Mouse (Mus musculus) layer of hippocampus, postnatal 14 days (tissue): ENCODE data around the gene Fryl. TPM values are rescaled to one million over a fixed set of nuclear protein-coding genes. Genes with fewer than 3 reads are reported as not detected.

Experiments
- DNase-seq, 2 experiments: peaks; one replicate each; pipeline ENCODE4 v3.0.0; 2021 to 2022; ENCODE audit warnings: low spot score in 2 of 2, mixed read lengths in 1 of 2
- total RNA-seq, 2 experiments: library from RNA; stranded (reverse); gene quantifications; 2 replicates each; pipeline ENCODE4 v1.2.3; 2021

Gene Fryl
- total RNA-seq, 2 experiments from 2014 or later: 68.4 to 72.2 TPM

GRCm38 (mm10) chr5:73197796-73198195 lies 58.6 kb downstream of the Fryl start:
- no peak for DNase-seq

- DNase-seq: no peak
Measured at GRCm38 (mm10) chr5:73194740-73195139, 61.7 kb downstream of the Fryl start.

GRCm38 (mm10) chr5:73194083-73194570 lies 62.3 kb downstream of the Fryl start:
- DNase-seq: no peak

- no peak for DNase-seq
Measured at GRCm38 (mm10) chr5:73193627-73194026, 62.8 kb downstream of the Fryl start.

- DNase-seq: no peak
Measured at GRCm38 (mm10) chr5:73192870-73193576, 63.4 kb downstream of the Fryl start.

- DNase-seq: no peak
Measured at GRCm38 (mm10) chr5:73191765-73192164, 64.7 kb downstream of the Fryl start.

- DNase-seq: no peak
Measured at GRCm38 (mm10) chr5:73190164-73190563, 66.3 kb downstream of the Fryl start.

GRCm38 (mm10) chr5:73189443-73190160 lies 66.8 kb downstream of the Fryl start:
- no peak for DNase-seq

- DNase-seq: no peak
Measured at GRCm38 (mm10) chr5:73188576-73188975, 67.8 kb downstream of the Fryl start.

GRCm38 (mm10) chr5:73188164-73188563 lies 68.3 kb downstream of the Fryl start:
- no peak for DNase-seq

GRCm38 (mm10) chr5:73186912-73187311 lies 69.5 kb downstream of the Fryl start:
- no peak for DNase-seq

GRCm38 (mm10) chr5:73185424-73185823 lies 71.0 kb downstream of the Fryl start:
- DNase-seq: no peak

GRCm38 (mm10) chr5:73182701-73183447 lies 73.5 kb downstream of the Fryl start:
- DNase-seq: no peak

- DNase-seq: no peak
Measured at GRCm38 (mm10) chr5:73182191-73182590, 74.2 kb downstream of the Fryl start.

GRCm38 (mm10) chr5:73176294-73176693 lies 80.1 kb downstream of the Fryl start:
- no peak for DNase-seq

GRCm38 (mm10) chr5:73175377-73176147 lies 80.9 kb downstream of the Fryl start:
- no peak for DNase-seq

- DNase-seq: no peak
Measured at GRCm38 (mm10) chr5:73171876-73172480, 84.4 kb downstream of the Fryl start.

GRCm38 (mm10) chr5:73171203-73171602 lies 85.2 kb downstream of the Fryl start:
- no peak for DNase-seq

- DNase-seq: no peak
Measured at GRCm38 (mm10) chr5:73168769-73169272, 87.6 kb downstream of the Fryl start.
